Mouse (Mus musculus) heart, adult 8-10 months (tissue): ENCODE measurements at regions not wholly inside any gene's neighbourhood (a gene's known extent, or its start where the extent isn't known, plus 50 kb on each side); places are given as distances from the start of the nearest gene placed in this dataset.

Source experiments
- DNase-seq: peaks from one replicate; pipeline ENCODE4 v3.0.0; 2022; ENCODE audit warnings: low spot score

DNA sequence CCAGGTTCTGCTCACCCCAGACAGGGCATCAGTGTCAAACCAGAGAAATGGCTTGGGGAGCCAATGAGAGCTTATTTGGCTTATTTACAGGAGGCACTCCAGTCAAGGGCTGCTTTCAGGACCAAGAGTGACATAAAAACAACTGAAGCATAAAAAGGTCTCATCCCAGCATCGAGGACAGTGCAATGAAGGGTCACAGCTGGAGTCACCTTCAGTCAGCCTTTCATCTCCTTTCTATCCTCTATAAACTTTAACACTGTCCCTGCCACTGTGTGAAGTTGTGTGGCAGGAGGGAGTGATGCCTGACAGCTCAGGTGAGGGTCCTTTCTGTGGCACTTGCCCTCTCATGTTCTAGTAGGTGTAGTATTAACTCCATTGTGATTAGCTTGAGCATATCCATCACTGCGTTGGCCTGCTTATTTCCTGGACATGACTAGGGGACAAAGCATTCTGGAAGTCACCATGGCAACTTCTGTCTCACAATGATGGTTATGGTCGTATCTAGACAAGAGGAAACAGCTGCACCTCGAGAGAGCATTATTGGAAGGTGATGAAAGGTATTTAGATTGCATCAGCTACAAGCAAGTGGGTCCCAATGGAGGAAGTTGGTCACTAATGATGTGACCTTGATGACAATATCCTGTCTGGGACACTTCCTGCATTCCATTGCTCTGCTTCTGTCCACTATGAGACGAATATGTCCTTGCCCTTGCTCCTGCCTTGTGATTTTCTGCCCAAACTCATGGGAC, 87.8 kb upstream of the Enpp6 start:
- peak; percentile 46 for DNase-seq

DNA sequence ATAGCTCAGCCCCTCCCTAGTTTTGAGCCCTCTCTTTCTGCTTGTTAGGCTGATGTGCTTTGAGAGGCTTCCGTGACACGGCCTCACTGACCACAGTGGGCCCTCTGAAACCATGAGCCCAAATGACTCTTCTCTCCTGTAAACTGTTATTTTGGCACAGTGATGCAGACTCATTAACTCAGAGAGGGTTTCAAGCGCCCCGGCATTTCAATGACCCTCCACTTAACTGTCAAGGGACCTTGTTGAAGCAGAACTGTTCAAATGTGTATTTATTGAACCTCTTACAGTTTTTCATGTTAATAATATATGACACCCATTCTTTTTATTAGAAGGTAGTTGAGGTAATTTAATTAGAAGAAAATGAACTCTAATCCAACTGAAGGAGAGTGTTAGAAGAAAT, 85.9 kb upstream of the Enpp6 start:
- no peak for DNase-seq

DNA sequence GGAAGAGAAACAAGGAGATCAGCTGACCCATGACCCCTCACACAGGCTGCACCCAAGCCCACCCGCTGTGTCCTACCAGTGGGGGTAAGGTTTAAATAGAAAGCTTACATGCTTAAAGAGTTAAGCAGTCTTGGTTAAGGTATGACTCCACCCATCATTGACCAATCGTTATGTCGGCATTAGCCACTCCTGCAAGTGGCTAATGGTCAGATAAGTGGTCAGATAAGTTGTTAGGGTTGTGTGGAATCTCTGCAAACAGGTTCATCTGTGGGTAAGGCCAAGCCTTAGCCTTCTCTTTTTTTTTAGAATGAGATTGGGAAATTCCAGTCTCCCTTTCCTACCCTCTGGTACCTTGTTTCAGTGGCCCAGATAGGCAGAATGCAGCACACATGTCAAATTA, 82.0 kb upstream of the Enpp6 start:
- no peak for DNase-seq

DNA sequence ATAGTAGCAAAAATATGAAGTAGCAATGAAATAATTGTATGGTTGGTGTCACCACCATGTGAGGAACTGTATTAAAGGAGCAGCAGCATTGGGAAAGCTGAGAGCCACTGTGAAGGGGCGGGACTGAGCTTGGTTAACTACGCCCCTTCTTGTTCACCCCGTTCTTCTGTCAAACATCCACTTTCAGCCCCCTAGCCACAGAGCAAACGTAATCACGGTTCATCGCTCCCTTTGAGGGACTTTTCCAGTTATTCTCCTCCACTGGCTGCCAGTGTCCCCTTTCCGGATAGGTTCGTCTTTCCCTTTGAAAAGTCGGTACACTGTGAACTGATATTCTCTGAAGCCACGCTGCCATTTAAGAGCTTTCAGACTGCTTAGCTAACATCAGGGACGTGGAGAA, 79.3 kb upstream of the Enpp6 start:
- DNase-seq = no peak

DNA sequence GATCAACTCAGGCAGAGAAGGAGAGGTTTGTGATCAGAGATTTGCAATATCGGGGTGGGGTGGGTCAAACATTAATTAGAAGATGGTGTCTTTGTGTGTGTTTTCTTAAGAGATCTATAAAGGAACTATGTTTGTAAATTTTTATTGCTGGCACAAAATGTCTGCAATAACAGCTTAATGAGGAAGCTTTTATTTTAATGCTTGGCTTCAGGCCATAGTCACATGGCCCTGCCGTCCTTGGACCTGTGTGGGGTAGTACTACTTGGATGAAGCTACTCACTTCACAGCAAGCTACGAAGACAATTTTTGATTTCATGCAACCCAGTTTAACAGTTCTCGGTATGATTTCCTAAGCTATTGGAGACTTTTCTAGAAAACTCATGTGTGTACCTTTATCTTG, 78.5 kb upstream of the Enpp6 start:
- DNase-seq = no peak

DNA sequence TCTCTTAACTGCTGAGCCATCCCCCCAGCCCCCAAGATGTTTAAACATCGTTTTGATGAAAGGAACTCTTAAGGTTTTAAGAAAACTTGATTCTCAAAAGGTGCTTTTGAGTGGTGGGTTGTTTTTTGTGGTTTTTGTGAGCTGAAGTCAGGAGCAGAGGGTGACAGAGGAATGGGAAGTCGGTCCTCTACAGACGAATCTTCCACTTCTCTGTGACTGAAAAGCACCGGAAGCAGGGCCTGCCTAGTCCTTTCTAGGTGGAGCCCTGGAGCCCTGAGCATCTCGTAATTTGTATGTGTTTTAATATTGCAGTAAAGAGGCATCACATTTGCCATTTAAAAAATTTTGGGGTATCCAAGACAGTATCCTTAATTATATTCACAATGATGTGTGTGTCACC, 72.7 kb upstream of the Enpp6 start:
- DNase-seq = no peak

DNA sequence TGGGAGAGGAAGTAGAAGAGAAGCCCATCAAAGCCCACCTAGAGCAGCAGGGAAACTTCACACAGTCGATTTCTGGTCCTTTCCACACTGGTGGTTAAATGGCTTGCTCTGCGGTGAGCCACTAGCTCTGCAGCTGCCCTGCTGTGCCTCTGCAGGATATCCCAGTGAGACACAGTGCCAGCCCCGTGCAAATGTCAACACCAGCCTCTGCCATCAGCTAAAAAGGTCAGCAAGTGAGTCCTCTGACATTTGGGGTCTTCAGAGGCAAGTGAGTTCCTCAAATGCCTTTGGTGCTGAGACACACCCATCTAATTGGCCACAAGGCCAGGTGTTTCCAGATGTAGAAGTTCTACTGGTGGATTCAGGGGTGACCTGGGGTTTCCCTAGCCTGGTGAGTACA, 66.6 kb upstream of the Enpp6 start:
- no peak for DNase-seq

DNA sequence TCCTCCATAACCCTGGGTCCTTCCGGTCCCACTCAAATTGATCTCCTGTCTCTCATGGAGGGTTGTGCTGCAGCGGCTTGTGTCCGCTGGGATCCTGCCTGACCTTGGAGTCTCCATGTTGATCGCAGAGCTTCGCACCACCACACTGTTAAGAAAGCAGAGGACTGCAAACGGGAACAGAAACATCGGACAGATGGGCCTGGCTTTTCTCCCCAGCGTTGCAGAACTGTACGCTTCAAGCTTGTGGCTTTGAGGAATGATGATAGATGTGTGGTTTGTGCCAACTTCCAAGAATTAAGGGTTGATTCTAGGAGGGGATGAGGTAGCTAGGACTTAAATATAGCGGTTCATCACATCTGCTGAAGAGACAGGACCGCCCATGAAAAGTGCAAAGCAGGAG, 65.6 kb upstream of the Enpp6 start:
- DNase-seq = no peak

DNA sequence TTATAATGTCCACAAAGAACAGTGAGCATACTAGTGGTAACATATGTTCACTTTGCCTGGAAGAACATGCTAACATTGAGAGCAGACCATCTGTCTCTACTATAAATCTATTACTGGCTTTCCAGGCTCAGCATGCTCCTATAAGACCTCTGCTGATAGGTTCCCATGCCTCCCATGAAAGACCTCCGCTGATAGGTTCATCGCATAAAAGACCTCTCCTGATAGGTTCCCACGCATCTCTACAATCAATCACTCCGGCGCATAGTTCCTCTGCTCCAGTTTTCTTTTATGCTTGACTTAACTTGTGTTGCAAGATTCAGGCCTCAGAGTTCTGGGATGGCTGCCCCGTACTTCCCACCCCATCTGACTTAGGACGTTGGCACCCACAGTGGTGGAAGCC, 65.1 kb upstream of the Enpp6 start:
- no peak for DNase-seq

DNA sequence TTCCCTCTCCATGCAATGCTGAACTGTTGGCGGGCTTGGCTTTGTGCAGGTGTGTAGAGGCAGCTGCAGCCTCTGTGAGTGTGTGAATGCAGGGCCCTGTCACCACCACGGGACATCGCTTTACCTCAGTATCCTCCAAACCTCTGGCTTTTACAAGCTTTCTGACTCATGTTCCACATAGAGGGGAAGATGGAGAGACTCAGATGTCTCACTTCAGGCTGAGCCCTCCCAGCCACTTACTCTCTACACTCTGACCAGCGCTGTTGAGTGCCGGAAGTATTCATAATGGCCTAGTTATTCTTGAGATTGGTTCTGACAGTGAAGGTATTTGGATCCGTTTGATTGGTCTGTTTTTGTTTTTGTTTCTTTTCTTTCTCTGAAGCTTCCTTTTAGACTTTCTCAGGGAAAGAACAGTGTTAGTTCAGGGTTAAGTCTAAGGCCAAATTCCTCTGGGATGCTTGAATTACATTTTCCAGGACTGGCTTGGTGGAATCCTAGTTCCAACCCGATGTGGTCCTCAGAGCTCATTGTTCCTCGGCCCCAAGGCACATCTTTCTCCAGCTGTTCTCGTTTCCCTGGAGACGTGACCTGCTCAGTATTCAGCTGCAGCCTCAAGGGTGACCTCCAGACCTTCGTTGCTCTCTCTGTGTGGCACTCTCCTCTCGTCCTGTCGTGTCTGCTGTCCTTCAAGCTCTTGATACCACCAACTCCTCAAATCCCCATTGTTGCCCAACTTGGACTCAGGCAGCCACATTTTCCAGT, 61.7 kb upstream of the Enpp6 start:
- DNase-seq = no peak

DNA sequence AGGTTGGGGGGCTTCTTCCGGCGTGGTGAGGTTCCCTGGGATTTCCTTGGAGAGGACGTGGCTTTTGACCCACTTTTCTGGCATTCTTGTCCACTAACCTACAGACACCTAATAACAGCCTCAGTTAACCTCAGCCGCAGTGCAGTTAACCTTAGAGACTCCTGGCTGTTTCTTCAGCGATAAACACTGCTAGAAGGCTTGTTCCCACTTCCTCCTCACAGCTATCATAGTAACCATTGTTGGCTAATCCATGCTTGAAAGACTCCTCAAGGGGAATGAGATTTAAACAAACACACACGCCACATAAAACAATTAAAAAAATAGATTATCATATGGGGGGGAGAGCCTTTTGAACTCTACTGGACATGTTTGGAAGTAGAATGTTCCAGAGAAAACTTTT, 58.0 kb upstream of the Enpp6 start:
- DNase-seq = no peak

DNA sequence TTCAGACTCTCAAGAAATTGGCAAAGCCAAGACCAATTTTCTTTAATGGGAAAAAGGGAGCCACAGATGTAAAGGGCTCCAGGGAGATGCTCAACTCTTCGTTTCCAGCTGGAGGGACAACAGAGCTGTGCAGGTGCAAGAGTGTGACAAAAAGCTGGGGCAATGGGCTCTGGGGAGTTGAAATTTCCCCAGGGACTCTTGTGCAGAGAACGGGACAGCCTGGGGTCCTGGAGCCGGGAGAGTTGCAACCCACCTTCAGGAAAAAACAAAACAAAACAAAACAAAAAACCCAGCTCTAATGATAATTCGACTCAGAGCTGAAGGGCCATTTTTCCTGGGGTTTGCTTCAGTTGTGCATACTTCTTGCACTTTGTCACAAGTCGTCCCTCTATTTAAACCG, 57.0 kb upstream of the Enpp6 start:
- no peak for DNase-seq

DNA sequence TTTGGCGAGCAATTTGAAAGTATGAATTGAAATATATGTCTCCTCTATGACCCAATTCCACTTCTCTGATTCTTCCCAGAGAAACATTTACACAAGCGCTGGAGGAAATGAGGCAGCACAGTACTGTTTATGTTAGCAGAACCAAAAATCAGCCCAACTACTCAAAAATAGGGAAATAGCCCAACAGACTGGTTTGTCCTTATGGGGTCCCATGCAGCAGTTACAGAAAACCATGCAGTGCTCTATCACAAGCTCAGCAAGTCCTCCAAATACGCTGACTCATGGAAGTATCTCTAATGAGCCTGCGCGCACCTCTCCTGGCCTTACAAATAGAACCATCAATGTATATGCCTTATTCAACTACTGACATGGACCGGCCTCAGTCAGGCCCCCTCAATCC, 55.4 kb upstream of the Enpp6 start:
- no peak for DNase-seq

DNA sequence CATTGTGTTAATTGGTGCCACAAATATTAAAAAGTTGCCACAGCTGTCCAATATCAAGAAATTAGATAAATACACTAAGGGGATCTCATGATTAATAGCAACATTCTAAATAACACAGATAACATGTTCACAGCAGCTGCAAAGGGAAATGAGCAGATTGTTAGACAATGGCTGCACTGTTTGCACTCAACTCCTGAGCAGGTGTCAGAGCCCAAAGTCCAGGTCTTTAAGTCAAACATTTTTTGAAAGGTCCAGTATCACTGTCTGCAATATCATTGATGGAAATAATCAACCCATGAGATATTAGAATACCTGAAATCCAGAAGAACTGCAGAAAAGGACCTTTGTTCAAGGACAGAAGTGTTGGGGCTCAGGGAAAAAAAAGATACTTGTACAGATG, 53.4 kb upstream of the Enpp6 start:
- no peak for DNase-seq

DNA sequence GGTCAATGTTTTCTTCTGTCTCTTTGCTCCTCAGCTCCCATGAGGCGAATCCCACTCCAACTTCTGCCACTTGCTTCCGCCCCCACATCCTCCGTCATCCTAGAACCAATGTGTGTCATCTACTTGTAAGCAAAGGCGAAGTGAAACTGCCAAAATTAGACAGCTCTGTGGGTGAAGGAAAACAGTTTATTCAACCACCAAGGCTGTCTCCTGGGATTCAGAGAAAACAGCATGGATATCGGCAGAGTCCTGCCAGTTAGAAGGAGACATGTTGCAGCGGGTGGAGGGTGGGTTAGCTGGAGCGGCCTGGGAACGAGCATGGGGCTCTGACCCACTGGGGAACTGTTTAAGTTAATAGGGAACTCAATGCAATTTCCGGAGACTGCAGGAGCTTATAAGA, 52.4 kb upstream of the Enpp6 start:
- DNase-seq = peak; percentile 72

DNA sequence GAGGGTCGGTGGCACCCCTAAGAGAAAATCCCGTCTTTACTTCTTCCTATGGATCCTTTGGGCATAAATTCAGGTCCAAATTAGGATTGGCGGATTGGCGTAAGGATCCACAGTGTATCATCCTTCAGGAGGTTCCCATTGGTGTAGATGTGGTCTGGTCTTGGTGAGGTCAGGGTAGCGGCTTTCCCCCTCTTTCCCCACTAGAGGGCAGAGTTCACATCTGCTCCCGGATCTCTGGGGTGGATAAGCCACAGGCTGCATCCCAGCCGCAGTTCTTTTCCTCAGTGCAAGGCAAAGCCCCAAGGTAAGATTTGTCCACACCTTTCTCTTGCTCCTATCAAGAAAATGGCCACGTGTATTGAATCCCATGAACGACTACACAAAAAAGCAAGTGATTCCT, 51.8 kb upstream of the Enpp6 start:
- DNase-seq = peak; percentile 80

DNA sequence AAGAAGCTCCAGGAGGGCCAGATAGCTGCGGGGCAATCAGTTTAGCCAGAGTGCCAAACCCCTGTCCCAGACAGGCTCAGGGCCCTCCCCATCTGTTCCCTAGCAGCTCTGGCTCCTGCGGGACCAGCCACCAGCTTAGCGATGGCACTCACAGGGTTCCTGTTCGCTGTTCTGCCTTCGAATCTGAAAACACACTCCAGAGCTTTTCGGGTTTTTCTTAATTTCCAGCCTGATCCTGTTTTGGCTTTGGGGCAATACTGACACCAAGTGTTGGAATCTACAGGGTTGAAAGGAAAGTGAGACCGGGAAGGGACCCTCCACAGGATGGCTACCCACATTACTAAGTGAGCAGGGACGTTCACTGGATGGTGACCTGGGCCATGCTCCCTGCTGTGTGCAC, 50.6 kb upstream of the Enpp6 start:
- no peak for DNase-seq
